8 mouse cellular contexts compared by ENCODE assay signal in the genomic region with DNA sequence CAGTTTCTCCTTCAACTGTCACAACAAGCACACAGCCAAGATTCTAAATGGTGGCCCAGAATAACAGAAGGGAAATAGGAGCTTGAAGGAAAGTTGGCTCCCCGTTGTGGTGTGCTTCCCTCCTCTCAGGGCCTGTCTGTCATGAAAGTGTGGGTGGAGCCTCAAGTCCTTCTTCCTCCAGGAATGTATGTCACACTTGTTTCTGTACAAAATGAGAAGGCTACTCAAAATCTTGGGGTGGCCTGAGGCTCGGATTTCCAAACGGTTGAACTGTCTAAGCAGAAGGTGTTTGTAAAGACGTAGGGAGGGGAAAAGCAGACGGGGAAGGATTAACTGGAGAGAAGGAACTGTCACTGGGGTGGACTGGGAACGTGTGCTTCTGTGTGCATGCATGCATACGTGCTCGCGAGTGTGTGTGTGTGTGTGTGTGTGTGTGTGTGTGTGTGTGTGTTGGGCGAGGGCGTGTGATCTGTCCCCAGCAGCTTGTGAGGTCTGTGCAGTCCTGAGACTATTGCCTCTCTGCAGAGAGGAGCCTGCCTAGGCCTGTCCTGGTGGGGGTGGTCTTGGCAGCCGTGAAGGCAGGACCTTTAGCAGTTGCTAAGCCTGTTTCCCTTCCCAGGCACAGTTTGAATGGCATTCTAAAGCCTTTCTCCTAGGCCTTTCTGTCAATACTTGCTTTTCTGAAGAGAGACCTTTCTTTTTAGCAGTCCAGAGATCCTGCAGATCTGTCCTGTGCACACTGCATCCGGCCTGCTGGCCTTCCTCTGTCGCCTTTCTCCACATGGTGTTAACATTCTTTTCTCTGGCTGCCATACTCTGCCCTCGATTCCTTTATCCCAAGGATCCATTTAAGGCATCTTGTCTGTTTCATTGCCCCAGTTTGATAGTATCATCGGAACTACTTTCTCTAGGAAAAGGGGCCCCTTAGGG. TPM values are rescaled to one million over a fixed set of nuclear protein-coding genes. Genes with fewer than 3 reads are reported as not detected.
A peak's percentile ranks its signal among the peaks of the same experiment; 100 is the strongest.
DNase-seq lines count a peak whose midpoint lies in the region; ATAC-seq and TF ChIP-seq lines count a peak whose summit lies in the region.

No protein-coding gene starts in this region.

- H3K9ac ChIP-seq in kidney, embryonic 14.5 days (ENCODE audit: low read depth, low read length) = no peak overlapping the region

- no peak for TF ChIP-seq CTCF in brain, embryonic 14.5 days (IDR thresholded peaks at IDR 0.05; ENCODE audit: borderline replicate concordance, extremely low read depth, insufficient read depth, insufficient read length)
- TF ChIP-seq CTCF in kidney, adult 2 months (conservative IDR thresholded peaks at IDR 0.05; ENCODE audit: insufficient read depth, insufficient read length, low read depth, low read length) = no peak

- TF ChIP-seq POLR2A in brain, embryonic 14.5 days (IDR thresholded peaks at IDR 0.05; ENCODE audit: borderline replicate concordance, extremely low read depth, insufficient read depth, insufficient read length, poor library complexity, severe bottlenecking) = no peak
- no peak for TF ChIP-seq POLR2A in kidney, adult 2 months (IDR thresholded peaks at IDR 0.05; ENCODE audit: low read depth, low read length)

- DNase-seq in kidney, adult 11 months = no peak
- peak; percentile 92 for DNase-seq in brain, embryonic 14.5 days (ENCODE audit: low read depth)
- DNase-seq in frontal cortex, postnatal 10 days (ENCODE audit: low spot score in 2 of 2) = peak; percentile 40 to 50
- peak; percentile 29 for DNase-seq in midbrain, embryonic 10.5 days (ENCODE audit: low spot score)
- no peak for DNase-seq in kidney, adult 2 months
- DNase-seq in gastrocnemius, postnatal 10 days = no peak

- no peaks in the 10 kb centered on the region; the same call in 1 of the 2 replicates for H3K36me3 ChIP-seq in kidney, embryonic 14.5 days (ENCODE audit: control insufficient read depth, insufficient read depth, low read length)
- no peaks in the 10 kb centered on the region for H3K36me3 ChIP-seq in midbrain, embryonic 10.5 days
- no peaks in the 10 kb centered on the region for H3K36me3 ChIP-seq in kidney, adult 2 months (ENCODE audit: control insufficient read depth, insufficient read depth, low read length)

- WGBS in kidney, embryonic 14.5 days = 52% methylated on average over 16 of the region's 16 CpGs
- 45% methylated on average over 15 of the region's 16 CpGs for WGBS in midbrain, embryonic 10.5 days
- WGBS in kidney, adult 2 months = 66% methylated on average over 16 of the region's 16 CpGs

- peak overlapping the region; percentile 52; the same call in 1 of the 2 replicates for H3K27ac ChIP-seq in kidney, embryonic 14.5 days (ENCODE audit: low read depth, low read length)
- H3K27ac ChIP-seq in midbrain, embryonic 10.5 days (replicated peaks) = peak overlapping the region; percentile 74
- H3K27ac ChIP-seq in kidney, adult 2 months (ENCODE audit: insufficient read depth, low read depth, low read length) = no peak overlapping the region

- no peak for ATAC-seq in kidney, embryonic 14.5 days (ENCODE audit: low FRiP score, low TSS enrichment)
- ATAC-seq in megakaryocyte, adult 5-6 weeks (ENCODE audit: poor library complexity, severe bottlenecking) = no peak

- no peak overlapping the region for H3K4me3 ChIP-seq in kidney, embryonic 14.5 days (ENCODE audit: low read length)
- no peak overlapping the region for H3K4me3 ChIP-seq in midbrain, embryonic 10.5 days
- no peak overlapping the region for H3K4me3 ChIP-seq in kidney, adult 2 months (ENCODE audit: insufficient read depth, low read depth, low read length)

- no peaks in the 10 kb centered on the region for H3K27me3 ChIP-seq in kidney, embryonic 14.5 days (ENCODE audit: control insufficient read depth, insufficient read depth, low read length)
- H3K27me3 ChIP-seq in midbrain, embryonic 10.5 days (ENCODE audit: low read depth, poor library complexity, severe bottlenecking) = no peaks in the 10 kb centered on the region
- H3K27me3 ChIP-seq in kidney, adult 2 months (replicated peaks; ENCODE audit: control insufficient read depth, insufficient read depth, low read length) = no peaks in the 10 kb centered on the region

- no peaks in the 10 kb centered on the region for H3K9me3 ChIP-seq in kidney, embryonic 14.5 days (ENCODE audit: control insufficient read depth, low read length)
- H3K9me3 ChIP-seq in midbrain, embryonic 10.5 days (replicated peaks) = no peaks in the 10 kb centered on the region

- H3K4me2 ChIP-seq in kidney, embryonic 14.5 days (replicated peaks; ENCODE audit: low read depth, low read length) = no peak overlapping the region

- H3K4me1 ChIP-seq in kidney, embryonic 14.5 days (ENCODE audit: control insufficient read depth, insufficient read depth, low read length) = peaks cover 38% of the 10 kb centered on the region
- H3K4me1 ChIP-seq in midbrain, embryonic 10.5 days = peaks cover 37% of the 10 kb centered on the region
- H3K4me1 ChIP-seq in kidney, adult 2 months (ENCODE audit: control insufficient read depth, insufficient read depth, low read length) = peaks cover 48% of the 10 kb centered on the region

RNA-seq across cellular contexts. Expression of a gene that starts 53.8 kb away (rescaled TPM):
- polyA plus RNA-seq in kidney, embryonic 14.5 days (2014; fragmentation: Nextera tagmentation; extraction: Ambion mirVana) = 34.3 and 49.7 TPM in 2 replicates
- polyA plus RNA-seq in brain, embryonic 14.5 days (2012; rRNA removed) = 22.4 and 36.7 TPM in 2 replicates
- 9.0 and 13.6 TPM in 2 replicates for polyA plus RNA-seq in midbrain, embryonic 10.5 days (2016; fragmentation: Nextera tagmentation; extraction: Ambion mirVana)
- 11.8 and 15.2 TPM in 2 replicates for total RNA-seq in megakaryocyte, adult 5-6 weeks (2015)
- 17.2 and 20.8 TPM in 2 replicates for total RNA-seq in megakaryocyte, adult 5-6 weeks (2017)
- polyA plus RNA-seq in kidney, adult 2 months (2012; rRNA removed) = 145 TPM in 2 replicates
- total RNA-seq in gastrocnemius, postnatal 10 days (2021) = 10 to 100 TPM; 34.1 to 40.8 TPM

Comparison
In these comparisons a context has a peak if more than half of its experiments do, and no peak if none do; other contexts are left out.
1. DNase-seq: peak in brain, embryonic 14.5 days (single experiment), frontal cortex, postnatal 10 days (2 of 2) and midbrain, embryonic 10.5 days (single experiment); none in kidney, adult 11 months (single experiment), kidney, adult 2 months (single experiment) and gastrocnemius, postnatal 10 days (single experiment).